In genomic region chr7:109631330-109631729, GRCm38 (mm10) we compare ENCODE assay signal across 22 mouse cellular contexts.
A peak's percentile ranks its signal among the peaks of the same experiment; 100 is the strongest.
DNase-seq lines count a peak whose midpoint lies in the region; ATAC-seq and TF ChIP-seq lines count a peak whose summit lies in the region.
"Had no signal": no experiment of that assay in that cellular context is flagged by ENCODE, and none has a peak within 500 bp of the region (broad histone marks: within the 10 kb centered on the region; RNA-seq: fewer than 3 reads in every experiment).

No protein-coding gene starts in this region.

- dilution Hi-C loops in CH12.LX (cut with MboI; ENCODE audit: extremely low pct_ligation_motif_present, extremely low pct_unique_long_range_greater_than_20kb, low sequenced_read_pairs): no loop called here

- TF ChIP-seq CTCF in liver, adult 2 months (IDR thresholded peaks at IDR 0.05; ENCODE audit: low read depth, low read length): no peak
- TF ChIP-seq CTCF in CH12.LX (conservative IDR thresholded peaks at IDR 0.05 in 1 of 2, IDR thresholded peaks at IDR 0.05 in 1 of 2; ENCODE audit: low read depth in 2 of 2, low read length in 2 of 2): no peak

- H3K9me3 ChIP-seq in heart, embryonic 16.5 days (replicated peaks; ENCODE audit: control insufficient read depth, low read length): no peaks in the 10 kb centered on the region
- H3K9me3 ChIP-seq in CH12.LX (replicated peaks; ENCODE audit: low read length): no peaks in the 10 kb centered on the region
- H3K9me3 ChIP-seq: embryonic facial prominence, embryonic 12.5 days; forebrain, embryonic 12.5 days; hindbrain, embryonic 12.5 days had no signal

- no peak overlapping the region for H3K4me2 ChIP-seq in heart, embryonic 16.5 days (ENCODE audit: low read depth, low read length)
- H3K4me2 ChIP-seq in CH12.LX (ENCODE audit: insufficient read depth, low read depth, poor library complexity, severe bottlenecking) (peak overlapping the region; percentile 34; the same call in 1 of the 2 replicates), myocyte (ENCODE audit: low read depth) (peak overlapping the region; percentile 73)
- H3K4me2 ChIP-seq: embryonic facial prominence, embryonic 12.5 days; forebrain, embryonic 12.5 days; hindbrain, embryonic 12.5 days had no signal

- no peaks in the 10 kb centered on the region for H3K36me3 ChIP-seq in heart, embryonic 16.5 days (ENCODE audit: control insufficient read depth, insufficient read depth)
- H3K36me3 ChIP-seq in liver, adult 2 months (ENCODE audit: control insufficient read depth, insufficient read depth, low read length): no peaks in the 10 kb centered on the region
- H3K36me3 ChIP-seq in CH12.LX (replicated peaks in 1 of 2; ENCODE audit: control insufficient read depth in 1 of 2, insufficient read depth in 1 of 2, low read length in 1 of 2) (no peaks in the 10 kb centered on the region), myocyte (ENCODE audit: control insufficient read depth, insufficient read depth) (no peaks in the 10 kb centered on the region)
- H3K36me3 ChIP-seq: embryonic facial prominence, embryonic 12.5 days; forebrain, embryonic 12.5 days; hindbrain, embryonic 12.5 days had no signal

- peaks cover 38% of the 10 kb centered on the region for H3K4me1 ChIP-seq in heart, embryonic 16.5 days (ENCODE audit: control insufficient read depth, insufficient read depth, low read length)
- H3K4me1 ChIP-seq in liver, adult 2 months (ENCODE audit: control insufficient read depth, insufficient read depth, low read length): peaks cover 6% of the 10 kb centered on the region
- peaks cover 9 to 17% of the 10 kb centered on the region in 2 experiments for H3K4me1 ChIP-seq in CH12.LX (ENCODE audit: control insufficient read depth in 1 of 2, insufficient read depth in 2 of 2)
- H3K4me1 ChIP-seq: embryonic facial prominence, embryonic 12.5 days had no signal

- WGBS in heart, embryonic 16.5 days: 53% methylated on average over 6 of the region's 6 CpGs
- 57% methylated on average over 6 of the region's 6 CpGs for WGBS in liver, adult 2 months

- 0 out of 2 replicates have a peak overlapping the region, but pooled peaks have one; percentile 37 for H3K27ac ChIP-seq in heart, embryonic 16.5 days (ENCODE audit: low read length)
- 0 out of 2 replicates have a peak overlapping the region, but pooled peaks have one; percentile 4 for H3K27ac ChIP-seq in liver, adult 2 months (replicated peaks; ENCODE audit: insufficient read depth, low read depth, low read length)
- no peak overlapping the region for H3K27ac ChIP-seq in CH12.LX (ENCODE audit: insufficient read depth, low read depth)
- H3K27ac ChIP-seq: embryonic facial prominence, embryonic 12.5 days; forebrain, embryonic 12.5 days; gastrocnemius, adult 2 months; hindbrain, embryonic 12.5 days had no signal

- peak overlapping the region; percentile 26; the same call in 1 of the 2 replicates for H3K9ac ChIP-seq in heart, embryonic 16.5 days (ENCODE audit: low read length)
- no peak overlapping the region for H3K9ac ChIP-seq in liver, adult 2 months (ENCODE audit: low read depth, low read length)
- peak overlapping the region; percentile 21; the same call in 1 of the 2 replicates for H3K9ac ChIP-seq in CH12.LX (ENCODE audit: insufficient read depth, low read depth)
- H3K9ac ChIP-seq: embryonic facial prominence, embryonic 12.5 days; forebrain, embryonic 12.5 days; forebrain, postnatal 0 days; hindbrain, embryonic 12.5 days had no signal

- in situ Hi-C loops in CH12.LX (cut with MboI; ENCODE audit: low pct_ligation_motif_present, low pct_unique_long_range_greater_than_20kb, low sequenced_read_pairs): no loop called here

- no peak for ATAC-seq in heart, embryonic 16.5 days (replicated peaks; ENCODE audit: extremely low read depth, insufficient read depth, low FRiP score)
- ATAC-seq: CD4-positive, CD25-positive, alpha-beta regulatory T cell, adult 4 months; forebrain, postnatal 0 days; hindbrain, embryonic 16.5 days; inflammation-experienced regulatory T-cells, adult 6 months; intestine, postnatal 0 days had no signal

- intact Hi-C loops in heart, postnatal 14 days (cut with DNase I): no loop called here

- TF ChIP-seq EP300 in CH12.LX (IDR thresholded peaks at IDR 0.05; ENCODE audit: low read length): no peak

- H3ac ChIP-seq in myocyte (ENCODE audit: control insufficient read depth, insufficient read length): no peak overlapping the region

- TF ChIP-seq POLR2A in liver, adult 2 months (IDR thresholded peaks at IDR 0.05; ENCODE audit: extremely low read depth, insufficient read depth, low read length): no peak
- TF ChIP-seq POLR2A in CH12.LX (IDR thresholded peaks at IDR 0.05; ENCODE audit: low read depth, low read length) (no peak), myocyte (IDR thresholded peaks at IDR 0.05; ENCODE audit: insufficient read length, low read depth) (no peak)

- TF ChIP-seq RAD21 in CH12.LX (IDR thresholded peaks at IDR 0.05; ENCODE audit: low read depth, low read length): no peak

- no peak overlapping the region for H3K4me3 ChIP-seq in heart, embryonic 16.5 days (ENCODE audit: low read length)
- no peak overlapping the region for H3K4me3 ChIP-seq in liver, adult 2 months (ENCODE audit: insufficient read depth, low read depth, low read length)
- H3K4me3 ChIP-seq in CH12.LX (replicated peaks in 1 of 3; ENCODE audit: low read depth in 2 of 3, low read length in 2 of 3, poor library complexity in 1 of 3) (no peak overlapping the region), myocyte (no peak overlapping the region)
- H3K4me3 ChIP-seq: embryonic facial prominence, embryonic 12.5 days; forebrain, embryonic 12.5 days; gastrocnemius, adult 2 months; hindbrain, embryonic 12.5 days had no signal

- H3K27me3 ChIP-seq in heart, embryonic 16.5 days (ENCODE audit: control insufficient read depth, insufficient read depth, low read length): no peaks in the 10 kb centered on the region
- H3K27me3 ChIP-seq in liver, adult 2 months (ENCODE audit: control insufficient read depth, insufficient read depth, low read length): no peaks in the 10 kb centered on the region
- no peaks in the 10 kb centered on the region for H3K27me3 ChIP-seq in CH12.LX (replicated peaks)
- no peaks in the 10 kb centered on the region for H3K27me3 ChIP-seq in myocyte (ENCODE audit: control insufficient read depth, insufficient read depth, insufficient read length)
- H3K27me3 ChIP-seq: embryonic facial prominence, embryonic 12.5 days; forebrain, embryonic 12.5 days; hindbrain, embryonic 12.5 days had no signal

- no peak for DNase-seq in heart, postnatal 14 days
- no peak for DNase-seq in liver, adult 2 months (ENCODE audit: extremely low read depth, low read depth, low spot score)
- DNase-seq in liver (no peak), CH12.LX (ENCODE audit: extremely low read depth) (no peak)
- no peak for DNase-seq in cerebellum, adult 9-10 months
- DNase-seq: adrenal gland, postnatal 10 days; cerebellum, adult 11 months; cerebellum, adult 8-10 months; cerebellum, postnatal 25 days; forebrain, postnatal 0 days; gastrocnemius, adult 2 months; gastrocnemius, postnatal 25 days; heart, postnatal 4 days had no signal

- H3K79me2 ChIP-seq in liver, adult 2 months (ENCODE audit: control insufficient read depth, insufficient read depth, low read length): no peaks in the 10 kb centered on the region
- H3K79me2 ChIP-seq in CH12.LX (replicated peaks; ENCODE audit: control insufficient read depth, extremely low read depth, insufficient read depth, poor library complexity, severe bottlenecking) (no peaks in the 10 kb centered on the region; the same call in none of the 2 replicates), myocyte (ENCODE audit: control insufficient read depth, insufficient read depth) (peaks cover 83% of the 10 kb centered on the region)

TF ChIP-seq in CH12.LX, 34 proteins besides CTCF, POLR2A, EP300 and RAD21 (continues in another document):
- TF ChIP-seq PAX5 (IDR thresholded peaks at IDR 0.05; ENCODE audit: low read length): no peak
- no peak for TF ChIP-seq BHLHE40 (IDR thresholded peaks at IDR 0.05; ENCODE audit: low read depth, low read length)
- TF ChIP-seq MAZ (IDR thresholded peaks at IDR 0.05; ENCODE audit: low read depth, low read length): no peak
- no peak for TF ChIP-seq ETS1 (conservative IDR thresholded peaks at IDR 0.05; ENCODE audit: low read depth, low read length)
- TF ChIP-seq SIN3A (IDR thresholded peaks at IDR 0.05; ENCODE audit: low read length): no peak
- TF ChIP-seq SMC3 (IDR thresholded peaks at IDR 0.05; ENCODE audit: low read depth, low read length): no peak
- no peak for TF ChIP-seq ZNF384 (IDR thresholded peaks at IDR 0.05; ENCODE audit: low read depth, low read length)
- no peak for TF ChIP-seq MAX (IDR thresholded peaks at IDR 0.05; ENCODE audit: low read length)
- no peak for TF ChIP-seq MAFK (IDR thresholded peaks at IDR 0.05; ENCODE audit: insufficient replicate concordance, low read length)
- TF ChIP-seq JUND (conservative IDR thresholded peaks at IDR 0.05; ENCODE audit: low read depth, low read length): no peak
- TF ChIP-seq MYC (IDR thresholded peaks at IDR 0.05; ENCODE audit: low read depth, low read length): no peak
- no peak for TF ChIP-seq E2F4 (IDR thresholded peaks at IDR 0.05; ENCODE audit: insufficient replicate concordance, low read depth, low read length)
- no peak for TF ChIP-seq MEF2A (IDR thresholded peaks at IDR 0.05; ENCODE audit: borderline replicate concordance, low read depth, low read length)
- TF ChIP-seq TCF12 (IDR thresholded peaks at IDR 0.05; ENCODE audit: low read depth, low read length): no peak

TF ChIP-seq in myocyte, 11 proteins besides CTCF, POLR2A, EP300 and RAD21:
- TF ChIP-seq MYOG (IDR thresholded peaks at IDR 0.05; ENCODE audit: control insufficient read depth in 1 of 3, insufficient read depth in 1 of 3, insufficient read length in 2 of 3, low read depth in 2 of 3) (peak in 1 of 3 experiments; percentile 49), CEBPB (IDR thresholded peaks at IDR 0.05; ENCODE audit: insufficient read depth, poor library complexity, severe bottlenecking) (no peak), MYOD1 (IDR thresholded peaks at IDR 0.05; ENCODE audit: control insufficient read depth in 1 of 3, insufficient read length in 2 of 3, low read depth in 2 of 3) (peak in 1 of 3 experiments; percentile 28)
TF ChIP-seq in myocyte: peak in this region for 2.
